In genomic region chr5:117955675-117956420, GRCm38 (mm10) we compare ENCODE assay signal across 8 mouse cellular contexts. TPM values are rescaled to one million over a fixed set of nuclear protein-coding genes. Genes with fewer than 3 reads are reported as not detected.
DNase-seq lines count a peak whose midpoint lies in the region; TF ChIP-seq lines count a peak whose summit lies in the region.

No protein-coding gene starts in this region.

- peak; percentile 10 to 15 for DNase-seq in frontal cortex, postnatal 36 days (ENCODE audit: low spot score in 2 of 2)
- DNase-seq in frontal cortex, postnatal 14 days (ENCODE audit: low spot score in 2 of 2) = no peak
- no peak for DNase-seq in spleen, adult 2 months (ENCODE audit: low read depth in 1 of 2, low spot score in 2 of 2)
- DNase-seq in spleen, adult 12 weeks (ENCODE audit: low spot score) = no peak
- DNase-seq in cerebellum, postnatal 25 days = peak; percentile 74
- peak; percentile 39 for DNase-seq in layer of hippocampus, adult 9-11 months
- DNase-seq in thymus, postnatal 25 days = peak; percentile 38
- DNase-seq in spleen, postnatal 36 days (ENCODE audit: low spot score in 2 of 2) = no peak

- no peak overlapping the region for H3K4me3 ChIP-seq in spleen, adult 2 months (ENCODE audit: extremely low read depth, insufficient read depth, insufficient read length)

- peak; percentile 31; the same call in 1 of the 2 replicates for TF ChIP-seq CTCF in spleen, adult 2 months (IDR thresholded peaks at IDR 0.05; ENCODE audit: extremely low read depth, insufficient read depth, insufficient read length, insufficient replicate concordance)

- H3K36me3 ChIP-seq in spleen, adult 2 months (ENCODE audit: control insufficient read depth, insufficient read depth, low read length) = no peaks in the 10 kb centered on the region

- no peak for TF ChIP-seq POLR2A in spleen, adult 2 months (IDR thresholded peaks at IDR 0.05; ENCODE audit: low read depth, low read length)

- 27% methylated on average over 10 of the region's 10 CpGs for WGBS in spleen, adult 2 months

- no peaks in the 10 kb centered on the region for H3K4me1 ChIP-seq in spleen, adult 2 months (ENCODE audit: control insufficient read depth, insufficient read depth, insufficient read length)

- H3K27ac ChIP-seq in spleen, adult 2 months (ENCODE audit: insufficient read depth, low read length) = no peak overlapping the region

- H3K27me3 ChIP-seq in spleen, adult 2 months (ENCODE audit: control insufficient read depth, insufficient read depth, low read length) = no peaks in the 10 kb centered on the region

RNA-seq across cellular contexts. Expression of gene Fbxo21, which starts 20.7 kb away (rescaled TPM):
- polyA plus RNA-seq in spleen, adult 2 months (2012; rRNA removed) = 15.7 and 20.6 TPM in 2 replicates

Comparison
In these comparisons a context has a peak if more than half of its experiments do, and no peak if none do; other contexts are left out.
1. DNase-seq: peak in frontal cortex, postnatal 36 days (2 of 2), cerebellum, postnatal 25 days (2 of 2), layer of hippocampus, adult 9-11 months (single experiment) and thymus, postnatal 25 days (single experiment); none in frontal cortex, postnatal 14 days (0 of 2), spleen, adult 2 months (0 of 2), spleen, adult 12 weeks (single experiment) and spleen, postnatal 36 days (0 of 2).